Mouse (Mus musculus) neural tube, embryonic 15.5 days (tissue): ENCODE results near the gene Prrc2c. TPM values are rescaled to one million over a fixed set of nuclear protein-coding genes. Genes with fewer than 3 reads are reported as not detected.
"Not testable (repeated sequence)": the region's sequence is repeated elsewhere in the genome, so short reads cannot be mapped to it uniquely, and the experiment has no call there.

Experiments
- ATAC-seq: fragments of 200-750 bp; cut with Nextera tagmentation; 2 replicates; pipeline ENCODE4 v1.8.0; 2017; ENCODE audit warnings: mild to moderate bottlenecking, moderate TSS enrichment, moderate library complexity; ENCODE audit not compliant: low FRiP score
- H3K27ac ChIP-seq: fragments of 300-500 bp; sonication (generic); replicated peaks from 2 replicates; pipeline ENCODE4 v1.5.1; 2015; ENCODE audit warnings: mild to moderate bottlenecking, inconsistent platforms
- H3K27me3 ChIP-seq: fragments of 300-500 bp; sonication (generic); replicated peaks from 2 replicates; pipeline ENCODE4 v1.6.1; 2015; ENCODE audit warnings: inconsistent platforms
- H3K36me3 ChIP-seq: fragments of 300-500 bp; sonication (generic); 2 replicates; pipeline ENCODE4 v1.6.1; 2015; ENCODE audit warnings: inconsistent platforms
- H3K4me1 ChIP-seq: fragments of 300-500 bp; sonication (generic); 2 replicates; pipeline ENCODE4 v1.6.1; 2015; ENCODE audit warnings: inconsistent platforms
- H3K4me2 ChIP-seq: fragments of 300-500 bp; sonication (generic); 2 replicates; pipeline ENCODE4 v1.6.1; 2015; ENCODE audit warnings: inconsistent platforms, mild to moderate bottlenecking, moderate library complexity
- H3K4me3 ChIP-seq: fragments of 300-500 bp; sonication (generic); replicated peaks from 2 replicates; pipeline ENCODE4 v1.5.1; 2015; ENCODE audit warnings: mild to moderate bottlenecking, inconsistent platforms
- H3K9ac ChIP-seq: fragments of 300-500 bp; sonication (generic); replicated peaks from 2 replicates; pipeline ENCODE4 v1.6.1; 2015; ENCODE audit warnings: mild to moderate bottlenecking, inconsistent platforms
- H3K9me3 ChIP-seq: fragments of 300-500 bp; sonication (generic); replicated peaks from 2 replicates; pipeline ENCODE4 v1.6.1; 2016; ENCODE audit warnings: inconsistent platforms
- WGBS: fragments of 180-500 bp; shearing (Covaris S2); methylation state at CpG from one replicate; pipeline ENCODE4 v1.1.7; 2015; ENCODE audit warnings: mixed read lengths; 5-methylcytosine and 5-hydroxymethylcytosine counted together
- microRNA-seq: library from miRNA; unstranded; fragments of <30 nt; microRNA quantifications from one replicate; pipeline ENCODE4, GENCODE M21; 2017
- polyA plus RNA-seq: library from polyadenylated mRNA; unstranded; fragments of >200 nt; fragmentation: Nextera tagmentation; extraction: Ambion mirVana; gene quantifications from 2 replicates; pipeline ENCODE4 v1.2.1, GENCODE M21; 2015

The Prrc2c gene
- polyA plus RNA-seq, 1 experiment from 2014 or later: 121 TPM

- not testable (repeated sequence) for H3K36me3 ChIP-seq, H3K9me3 ChIP-seq, H3K4me1 ChIP-seq, H3K27me3 ChIP-seq, H3K27ac ChIP-seq, ATAC-seq, H3K4me3 ChIP-seq, H3K9ac ChIP-seq, H3K4me2 ChIP-seq
- 74% methylated on average over 1 of the region's 1 CpGs for WGBS
Measured at GRCm38 (mm10) chr1:162635291-162635931, 104.9 kb downstream of the Prrc2c start.

DNA sequence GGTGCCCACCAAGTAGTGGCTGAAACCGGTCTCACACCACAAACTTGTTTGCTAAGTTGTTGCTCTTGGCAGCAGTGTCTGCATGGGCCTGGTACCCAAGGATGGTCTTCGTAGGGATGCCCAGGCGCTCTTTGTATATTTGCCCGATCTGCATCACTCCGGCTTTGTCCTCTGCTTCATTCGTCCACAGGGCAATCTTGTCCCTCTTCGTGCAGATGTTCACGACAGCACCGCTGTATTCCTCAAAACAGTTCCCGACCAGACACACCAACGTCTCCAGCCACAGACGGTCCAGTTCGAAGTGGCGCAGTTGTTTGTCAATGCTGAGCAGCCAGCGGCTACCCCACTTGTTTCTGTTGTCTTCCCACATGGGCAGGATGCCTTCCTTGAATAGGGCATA is 112.0 kb downstream of the Prrc2c start:
- not testable (repeated sequence) for H3K27me3 ChIP-seq, H3K4me2 ChIP-seq, H3K27ac ChIP-seq, H3K9me3 ChIP-seq, H3K4me3 ChIP-seq, H3K9ac ChIP-seq, ATAC-seq, H3K36me3 ChIP-seq, H3K4me1 ChIP-seq
- 95% methylated on average over 15 of the region's 15 CpGs for WGBS

GRCm38 (mm10) chr1:162627821-162628220 is 112.5 kb downstream of the Prrc2c start:
- H3K9ac ChIP-seq, H3K4me3 ChIP-seq: not testable (repeated sequence)

GRCm38 (mm10) chr1:162625229-162625628 is 115.1 kb downstream of the Prrc2c start:
- WGBS: 47% methylated on average over 7 of the region's 7 CpGs
- Histone ChIP-seq H3K4me3 (no peak overlapping the region), H3K4me2 (no peak overlapping the region), H3K9me3 (no peaks in the 10 kb centered on the region), H3K9ac (no peak overlapping the region), H3K36me3 (no peaks in the 10 kb centered on the region), H3K27ac (no peak overlapping the region), H3K4me1 (peaks cover 6% of the 10 kb centered on the region; the same call in 1 of the 2 replicates), H3K27me3 (no peaks in the 10 kb centered on the region)
- ATAC-seq: no peak

More at GRCm38 (mm10) chr1:162627821-162628220, 112.5 kb downstream of the Prrc2c start:
- not testable (repeated sequence) for H3K27me3 ChIP-seq, H3K4me1 ChIP-seq, H3K27ac ChIP-seq, H3K36me3 ChIP-seq, H3K4me2 ChIP-seq, ATAC-seq, H3K9me3 ChIP-seq
- WGBS: 78% methylated on average over 4 of the region's 4 CpGs

DNA sequence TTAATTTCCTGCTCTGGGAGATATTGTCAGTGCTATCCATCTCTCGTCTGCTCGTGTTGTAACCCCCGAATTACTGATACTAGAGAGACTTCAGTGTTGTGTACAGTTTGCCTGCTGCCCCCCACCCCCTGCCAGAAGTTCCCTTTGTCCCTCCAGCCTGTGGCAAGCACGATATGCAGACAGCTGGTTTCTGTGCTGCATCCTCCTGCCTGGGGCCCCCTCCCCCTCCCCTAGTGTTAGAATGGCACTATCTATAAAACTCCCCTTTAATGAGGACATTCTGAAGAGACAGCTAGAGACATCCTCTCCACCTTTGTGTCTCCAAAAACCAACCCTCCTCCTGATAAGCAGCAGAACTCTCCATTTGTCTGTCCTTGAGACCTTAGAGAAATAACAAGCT is 116.5 kb downstream of the Prrc2c start:
- Histone ChIP-seq H3K36me3 (no peaks in the 10 kb centered on the region), H3K9me3 (no peaks in the 10 kb centered on the region), H3K4me1 (peaks cover 6% of the 10 kb centered on the region; the same call in 1 of the 2 replicates), H3K27ac (no peak overlapping the region), H3K4me3 (no peak overlapping the region), H3K9ac (no peak overlapping the region), H3K27me3 (no peaks in the 10 kb centered on the region), H3K4me2 (no peak overlapping the region)
- 0 out of 2 replicates have a peak, but pooled peaks have one; percentile 21 for ATAC-seq
- WGBS: 16% methylated on average over 4 of the region's 4 CpGs

Small RNA genes within 50 kb of the gene (microRNA-seq; reads per million reads assigned to microRNA genes)
- gene Gm27616: not detected

Other genes starting within 250 kb of the Prrc2c start
- gene Mettl13, start 192.0 kb downstream of the Prrc2c start, polyA plus RNA-seq: 15.4 and 20.4 TPM in 2 replicates
- 81.3 and 87.0 TPM in 2 replicates for gene Vamp4, start 170.0 kb downstream of the Prrc2c start, polyA plus RNA-seq
- gene Myoc, start 101.4 kb downstream of the Prrc2c start, polyA plus RNA-seq: 0.06 TPM in 1 of 2 replicates, not detected in the other
- not detected in 2 replicates for gene Myocos, start 82.3 kb downstream of the Prrc2c start, polyA plus RNA-seq
- 0.66 and 0.78 TPM in 2 replicates for gene Fmo4, start 73.4 kb upstream of the Prrc2c start, polyA plus RNA-seq
- 20.8 and 25.9 TPM in 2 replicates for gene Fmo1, start 126.1 kb upstream of the Prrc2c start, polyA plus RNA-seq
- gene Fmo2, start 158.2 kb upstream of the Prrc2c start, polyA plus RNA-seq: 0.27 and 0.42 TPM in 2 replicates
- gene Fmo6, start 197.0 kb upstream of the Prrc2c start, polyA plus RNA-seq: 0.14 TPM in 1 of 2 replicates, not detected in the other
- not detected in 2 replicates for gene Fmo3, start 244.0 kb upstream of the Prrc2c start, polyA plus RNA-seq